Mouse (Mus musculus): ENCODE measurements around the gene Bdh1. TPM values are rescaled to one million over a fixed set of nuclear protein-coding genes. Genes with fewer than 3 reads are reported as not detected.

Gene Bdh1
- polyA plus RNA-seq, 1 experiment from 2014 or later = 26.7 TPM

DNA sequence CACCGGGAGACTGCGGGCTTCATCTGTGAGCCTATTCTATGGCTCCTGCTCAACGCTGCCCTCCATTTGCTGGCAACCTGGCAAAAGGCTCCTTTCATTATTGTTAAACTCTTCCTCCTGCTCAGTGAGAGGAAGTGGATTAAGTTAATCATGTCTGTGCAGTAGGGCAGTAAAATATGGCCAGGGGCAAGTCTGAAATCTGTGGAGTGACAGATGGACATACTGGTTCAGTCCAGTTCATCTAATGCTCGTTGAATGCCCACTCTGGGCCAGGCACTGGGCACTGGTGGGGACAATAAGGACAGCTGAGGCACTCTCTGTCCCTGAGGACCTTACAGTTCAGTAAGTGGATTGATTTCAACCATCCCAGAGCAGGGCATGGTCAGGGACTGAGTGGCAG lies 27.9 kb downstream of the Bdh1 start:
- CTCF ChIA-PET = no interaction called here
- H3K27me3 ChIP-seq = no peaks in the 10 kb centered on the region
- POLR2A ChIA-PET = no interaction called here
- in situ Hi-C loops (cut with MboI; ENCODE audit: low pct_unique_long_range_greater_than_20kb) = loop anchor here (10.0 kb wide), 1 partner anchor 465 kb away; no protein-coding TSS in a partner anchor
- ATAC-seq = no peak
- no peak for DNase-seq (ENCODE audit: low read depth, low spot score)
- no peak for TF ChIP-seq CTCF (IDR thresholded peaks at IDR 0.05)

DNA sequence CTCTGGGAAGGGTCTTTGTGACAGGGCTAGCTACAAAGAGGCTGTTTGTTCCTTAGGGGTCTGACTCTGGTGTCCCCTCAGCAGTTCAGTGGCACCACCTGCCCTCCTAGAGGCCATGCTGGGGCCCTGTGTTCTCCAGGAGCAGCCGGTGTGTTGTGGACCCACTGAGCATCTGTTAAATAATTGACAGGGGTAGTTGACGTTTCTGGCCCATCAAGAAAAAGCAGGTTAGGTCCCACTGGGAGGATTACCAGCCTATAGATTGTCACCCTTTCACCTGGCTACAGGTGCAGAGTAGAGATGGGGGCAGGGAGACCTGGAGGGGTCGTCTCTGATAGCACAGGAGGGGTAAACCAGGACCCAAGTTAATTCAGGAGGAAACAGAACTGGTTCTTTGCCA lies 29.2 kb downstream of the Bdh1 start:
- no peak for TF ChIP-seq CTCF (IDR thresholded peaks at IDR 0.05)
- DNase-seq (ENCODE audit: low read depth, low spot score) (no peak), ATAC-seq (no peak)
- no peaks in the 10 kb centered on the region for H3K27me3 ChIP-seq
- CTCF ChIA-PET = interaction anchor here (0.8 kb wide), 1 partner anchor 16 kb away, joined by 3 read pairs; no protein-coding TSS in a partner anchor
- POLR2A ChIA-PET = no interaction called here
- in situ Hi-C loops (cut with MboI; ENCODE audit: low pct_unique_long_range_greater_than_20kb) = loop anchor here (10.0 kb wide), 1 partner anchor 464 kb away; no protein-coding TSS in a partner anchor

- ChIA-PET POLR2A (interaction anchor here (0.6 kb wide), 1 partner anchor 33 kb away, joined by 3 read pairs; no protein-coding TSS in a partner anchor), CTCF (interaction anchor here (2.0 kb wide), 1 partner anchor 195 kb away, joined by 5 read pairs; no protein-coding TSS in a partner anchor)
- ATAC-seq (no peak), DNase-seq (ENCODE audit: low read depth, low spot score) (no peak)
- H3K27me3 ChIP-seq = no peaks in the 10 kb centered on the region
- in situ Hi-C loops (cut with MboI; ENCODE audit: low pct_unique_long_range_greater_than_20kb) = loop anchor here (10.0 kb wide), 1 partner anchor 462 kb away; no protein-coding TSS in a partner anchor
- TF ChIP-seq CTCF (IDR thresholded peaks at IDR 0.05) = no peak
Measured at GRCm38 (mm10) chr16:31452467-31452866, 30.4 kb downstream of the Bdh1 start.

DNA sequence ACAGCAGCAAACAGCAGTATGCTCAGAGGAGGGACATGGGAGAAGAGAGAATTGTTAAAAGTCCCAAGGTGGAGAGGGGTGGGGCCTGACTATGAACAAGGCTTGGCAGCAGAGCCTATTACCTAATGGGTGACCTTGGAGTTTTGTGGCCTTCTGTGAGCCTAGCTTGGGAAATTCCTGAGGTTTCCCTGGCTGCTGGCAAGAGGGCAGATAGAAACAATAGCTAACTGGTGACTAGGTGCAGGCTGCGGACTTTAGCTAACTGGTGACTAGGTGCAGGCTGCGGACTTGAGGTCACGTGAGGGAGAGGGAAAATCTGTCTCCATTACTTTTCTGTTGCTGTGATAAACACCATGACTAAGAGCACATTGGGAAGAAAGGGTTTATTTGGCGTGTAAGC lies 31.9 kb downstream of the Bdh1 start:
- CTCF ChIA-PET = interaction anchor here (0.7 to 2.0 kb wide), 3 partner anchors 9 to 397 kb away, joined by 3 to 5 read pairs (median 4); no protein-coding TSS in a partner anchor
- DNase-seq (ENCODE audit: low read depth, low spot score) = peak; percentile 68
- ATAC-seq = peak; percentile 48
- POLR2A ChIA-PET = interaction anchor here (1.2 kb wide), 1 partner anchor 9 kb away, joined by 4 read pairs; no protein-coding TSS in a partner anchor
- no peak for TF ChIP-seq CTCF (IDR thresholded peaks at IDR 0.05)
- in situ Hi-C loops (cut with MboI; ENCODE audit: low pct_unique_long_range_greater_than_20kb) = loop anchor here (10.0 kb wide), 1 partner anchor 461 kb away; no protein-coding TSS in a partner anchor
- H3K27me3 ChIP-seq = no peaks in the 10 kb centered on the region

DNA sequence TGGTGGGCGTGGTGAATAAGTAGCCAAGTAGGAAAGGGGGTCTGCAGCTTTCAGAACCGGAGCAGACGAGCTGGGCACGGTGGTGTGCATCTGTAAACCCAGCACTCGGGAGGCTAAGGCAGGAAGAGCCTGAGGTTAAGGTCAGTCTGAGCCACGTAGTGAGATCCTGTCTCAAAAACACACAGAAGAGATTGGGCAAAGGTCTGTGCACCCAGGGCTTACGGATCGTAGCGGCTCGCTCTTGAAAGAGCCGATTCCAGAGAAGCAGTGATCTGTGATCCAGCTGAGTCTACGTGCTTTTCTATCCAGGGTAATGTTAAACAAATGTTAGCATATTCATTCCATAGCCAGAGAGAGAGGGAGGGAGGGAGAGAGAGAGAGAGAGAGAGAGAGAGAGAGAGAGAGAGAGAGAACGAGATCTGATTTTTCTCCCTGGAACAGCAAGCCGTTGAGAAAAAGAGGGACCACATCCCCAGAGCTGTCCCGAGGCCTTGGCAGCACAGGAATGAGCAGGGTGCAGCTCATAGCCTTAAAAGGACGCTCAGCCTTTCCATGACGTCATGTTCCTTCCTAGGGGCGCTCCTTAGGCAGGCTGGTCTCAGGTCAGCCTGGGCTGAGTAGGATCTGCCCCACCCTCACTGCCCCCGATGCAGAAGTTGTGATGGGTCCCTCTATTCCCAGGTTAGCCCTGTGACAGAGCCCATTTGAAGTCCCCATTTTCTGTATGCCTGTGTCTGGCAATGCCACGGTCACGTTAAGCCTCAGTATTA lies 33.4 kb downstream of the Bdh1 start:
- POLR2A ChIA-PET = no interaction called here
- TF ChIP-seq CTCF (IDR thresholded peaks at IDR 0.05) = no peak
- ATAC-seq = no peak
- H3K27me3 ChIP-seq = no peaks in the 10 kb centered on the region
- CTCF ChIA-PET = interaction anchor here (0.9 kb wide), 2 partner anchors 217 to 268 kb away, joined by 3 read pairs; no protein-coding TSS in a partner anchor
- in situ Hi-C loops (cut with MboI; ENCODE audit: low pct_unique_long_range_greater_than_20kb) = loop anchor here (5.0 to 10.0 kb wide), 3 partner anchors 137 to 459 kb away; no protein-coding TSS in a partner anchor
- DNase-seq (ENCODE audit: low read depth, low spot score) = no peak

GRCm38 (mm10) chr16:31458229-31458918 lies 36.3 kb downstream of the Bdh1 start:
- ChIA-PET CTCF (interaction anchor here (0.7 to 1.8 kb wide), 11 partner anchors 25 to 460 kb away, joined by 3 to 5 read pairs (median 3); no protein-coding TSS in a partner anchor), POLR2A (interaction anchor here (0.9 kb wide), 1 partner anchor 11 kb away, joined by 3 read pairs; no protein-coding TSS in a partner anchor)
- no peak for DNase-seq (ENCODE audit: low read depth, low spot score)
- no peak for TF ChIP-seq CTCF (IDR thresholded peaks at IDR 0.05)
- H3K27me3 ChIP-seq = no peaks in the 10 kb centered on the region
- in situ Hi-C loops (cut with MboI; ENCODE audit: low pct_unique_long_range_greater_than_20kb) = loop anchor here (5.0 to 10.0 kb wide), 3 partner anchors 134 to 456 kb away; no protein-coding TSS in a partner anchor
- no peak for ATAC-seq

- DNase-seq (ENCODE audit: low read depth, low spot score) = no peak
- no peaks in the 10 kb centered on the region for H3K27me3 ChIP-seq
- in situ Hi-C loops (cut with MboI; ENCODE audit: low pct_unique_long_range_greater_than_20kb) = loop anchor here (5.0 to 10.0 kb wide), 3 partner anchors 132 to 455 kb away; no protein-coding TSS in a partner anchor
- ChIA-PET CTCF (no interaction called here), POLR2A (interaction anchor here (0.6 to 0.9 kb wide), 2 partner anchors 212 to 402 kb away, joined by 3 to 6 read pairs; no protein-coding TSS in a partner anchor)
- no peak for TF ChIP-seq CTCF (IDR thresholded peaks at IDR 0.05)
- ATAC-seq = no peak
Measured at GRCm38 (mm10) chr16:31459968-31460461, 37.9 kb downstream of the Bdh1 start.

DNA sequence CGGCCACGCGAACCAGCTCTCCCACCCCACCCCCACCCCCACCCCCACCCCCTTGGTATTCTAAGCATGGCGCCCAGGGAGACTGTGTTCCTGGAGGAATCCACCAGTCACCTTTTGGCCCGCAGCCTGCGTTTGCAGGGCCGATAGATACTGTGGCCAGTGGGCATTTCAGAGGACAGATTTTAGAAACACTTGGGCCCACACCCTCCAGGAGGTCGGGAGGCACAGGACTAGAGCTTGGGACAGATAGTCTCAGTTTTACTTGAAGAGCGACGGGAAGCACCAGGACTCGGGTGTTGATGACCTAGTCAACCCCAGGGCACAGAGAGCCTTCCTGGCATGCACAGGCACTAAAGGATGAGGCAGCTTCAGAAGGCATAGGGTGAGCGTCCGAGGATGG lies 38.4 kb downstream of the Bdh1 start:
- ChIA-PET CTCF (no interaction called here), POLR2A (interaction anchor here (0.6 to 0.9 kb wide), 2 partner anchors 212 to 401 kb away, joined by 3 to 6 read pairs; no protein-coding TSS in a partner anchor)
- no peaks in the 10 kb centered on the region for H3K27me3 ChIP-seq
- no peak for DNase-seq (ENCODE audit: low read depth, low spot score)
- no peak for ATAC-seq
- TF ChIP-seq CTCF (IDR thresholded peaks at IDR 0.05) = no peak
- in situ Hi-C loops (cut with MboI; ENCODE audit: low pct_unique_long_range_greater_than_20kb) = no loop called here

DNA sequence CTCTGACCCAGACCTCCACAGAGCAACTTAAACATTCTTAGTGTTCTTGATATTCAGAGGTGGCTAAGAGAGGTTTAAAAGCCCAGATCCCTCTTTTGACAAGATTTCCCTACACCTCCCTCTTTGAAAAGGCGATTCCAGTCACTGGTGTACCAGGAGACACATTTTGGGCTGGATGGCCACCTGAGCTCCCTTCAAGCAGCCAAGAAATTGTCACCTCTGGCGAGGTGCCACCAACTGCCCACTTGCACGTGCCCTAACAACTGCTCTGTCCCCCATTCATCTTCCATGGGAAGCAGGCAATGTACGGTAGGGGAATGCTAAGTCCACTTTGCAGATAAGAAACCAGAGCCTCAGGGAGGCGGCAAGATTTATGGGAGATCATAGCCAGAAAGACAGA lies 39.0 kb downstream of the Bdh1 start:
- POLR2A ChIA-PET = interaction anchor here (0.9 kb wide), 1 partner anchor 211 kb away, joined by 3 read pairs; no protein-coding TSS in a partner anchor
- H3K27me3 ChIP-seq = no peaks in the 10 kb centered on the region
- DNase-seq (ENCODE audit: low read depth, low spot score) (no peak), ATAC-seq (no peak)
- in situ Hi-C loops (cut with MboI; ENCODE audit: low pct_unique_long_range_greater_than_20kb) = no loop called here
- TF ChIP-seq CTCF (IDR thresholded peaks at IDR 0.05) = no peak
- CTCF ChIA-PET = no interaction called here

- POLR2A ChIA-PET = no interaction called here
Measured at GRCm38 (mm10) chr16:31462113-31462687, 40.1 kb downstream of the Bdh1 start.

More at GRCm38 (mm10) chr16:31462113-31462687, 40.1 kb downstream of the Bdh1 start:
- DNase-seq (ENCODE audit: low read depth, low spot score) (no peak), ATAC-seq (no peak)
- CTCF ChIA-PET = interaction anchor here (1.4 kb wide), 1 partner anchor 201 kb away, joined by 4 read pairs; the partner anchor contains the start of gene Dlg1
- no peak for TF ChIP-seq CTCF (IDR thresholded peaks at IDR 0.05)
- in situ Hi-C loops (cut with MboI; ENCODE audit: low pct_unique_long_range_greater_than_20kb) = no loop called here
- no peaks in the 10 kb centered on the region for H3K27me3 ChIP-seq

Measured in Patski (cell line).